Mouse (Mus musculus) urinary bladder, postnatal 14 days (tissue): ENCODE measurements around the gene Gm20388.

Source experiments
- DNase-seq: peaks from one replicate; pipeline ENCODE4 v3.0.0; 2021; ENCODE audit warnings: low spot score

Gene Gm20388

GRCm38 (mm10) chr8:122056113-122056512 is 2145.5 kb downstream of the Gm20388 start:
- DNase-seq: no peak

DNA sequence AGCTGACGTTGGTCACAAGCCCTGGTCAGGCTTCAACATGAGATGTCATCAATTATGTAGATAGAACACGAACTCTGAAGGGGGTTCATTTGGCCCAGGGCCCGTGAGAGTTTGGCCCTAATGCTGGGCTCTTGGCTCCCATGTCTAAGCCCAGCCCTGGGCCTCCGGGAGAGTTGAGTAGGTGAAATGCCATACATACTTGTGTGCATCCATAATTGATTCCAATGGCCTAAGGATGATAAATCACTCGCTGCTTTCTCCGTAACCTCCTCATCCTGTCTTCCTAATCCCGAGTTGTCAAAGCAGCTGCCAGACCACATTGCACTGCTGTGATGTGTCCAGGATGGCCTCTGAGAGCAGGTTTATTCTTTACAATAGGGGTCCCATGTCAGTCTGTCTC is 2146.2 kb downstream of the Gm20388 start:
- DNase-seq: no peak

DNA sequence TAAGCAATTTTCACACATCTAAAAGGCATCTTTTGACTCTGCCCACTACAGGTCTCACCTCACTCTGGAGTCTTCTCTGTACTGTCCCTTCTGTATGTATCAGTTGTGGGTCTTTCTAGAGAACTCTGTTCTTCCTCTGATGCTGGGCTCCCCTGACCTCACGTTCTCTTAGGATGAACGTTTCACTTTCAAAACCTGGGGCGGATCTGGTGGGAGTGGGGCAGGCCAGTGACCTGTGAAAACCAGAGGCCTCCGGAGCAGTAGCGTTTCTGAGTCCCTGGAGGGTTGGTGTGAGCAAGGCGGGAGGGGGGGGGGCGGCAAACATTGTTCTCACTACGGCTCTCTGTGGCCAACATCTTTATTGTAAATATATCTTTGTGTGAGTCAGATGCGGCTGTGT is 2147.9 kb downstream of the Gm20388 start:
- DNase-seq: no peak

DNA sequence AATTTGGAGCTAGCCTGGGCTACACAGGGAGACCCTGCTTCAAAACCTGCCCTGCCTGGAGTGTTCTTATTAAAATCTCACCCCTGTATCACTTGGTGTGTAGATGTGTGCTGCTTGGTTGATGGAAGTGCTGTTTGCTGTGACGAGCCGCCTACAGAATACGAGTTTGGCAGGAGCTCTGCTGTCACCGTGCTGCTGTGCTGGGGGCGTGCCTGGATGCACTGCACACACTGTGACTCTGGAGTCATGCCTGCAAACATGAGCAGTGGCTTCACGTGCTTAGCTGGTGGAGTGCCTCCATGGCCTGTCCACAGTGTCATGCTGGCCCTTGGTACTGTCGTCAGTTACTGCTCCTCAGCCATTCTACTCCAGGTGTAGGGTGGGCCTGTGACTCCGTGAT is 2148.3 kb downstream of the Gm20388 start:
- no peak for DNase-seq

- DNase-seq: no peak
These were observed 2152.0 kb downstream of the Gm20388 start for GRCm38 (mm10) chr8:122062508-122063223.

DNA sequence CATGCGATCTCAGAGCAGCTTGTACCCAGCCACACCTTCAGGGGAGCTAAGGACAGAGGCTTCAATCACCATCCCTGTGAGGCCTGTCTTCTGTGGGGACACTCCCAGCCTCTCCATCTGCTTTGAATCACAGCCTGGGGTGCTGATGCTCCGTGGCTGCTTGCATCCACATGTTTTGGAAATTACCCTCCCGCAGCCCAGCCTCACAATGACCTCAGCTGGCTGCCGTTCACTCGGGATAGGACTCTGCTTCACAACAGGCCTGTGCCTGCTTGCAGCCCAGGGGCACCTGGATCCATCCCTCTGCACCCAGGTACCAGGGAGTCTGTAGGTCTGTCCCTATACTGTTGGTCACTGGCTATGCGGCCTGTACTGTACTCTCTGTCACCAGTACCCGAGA is 2153.7 kb downstream of the Gm20388 start:
- peak; percentile 34 for DNase-seq

DNA sequence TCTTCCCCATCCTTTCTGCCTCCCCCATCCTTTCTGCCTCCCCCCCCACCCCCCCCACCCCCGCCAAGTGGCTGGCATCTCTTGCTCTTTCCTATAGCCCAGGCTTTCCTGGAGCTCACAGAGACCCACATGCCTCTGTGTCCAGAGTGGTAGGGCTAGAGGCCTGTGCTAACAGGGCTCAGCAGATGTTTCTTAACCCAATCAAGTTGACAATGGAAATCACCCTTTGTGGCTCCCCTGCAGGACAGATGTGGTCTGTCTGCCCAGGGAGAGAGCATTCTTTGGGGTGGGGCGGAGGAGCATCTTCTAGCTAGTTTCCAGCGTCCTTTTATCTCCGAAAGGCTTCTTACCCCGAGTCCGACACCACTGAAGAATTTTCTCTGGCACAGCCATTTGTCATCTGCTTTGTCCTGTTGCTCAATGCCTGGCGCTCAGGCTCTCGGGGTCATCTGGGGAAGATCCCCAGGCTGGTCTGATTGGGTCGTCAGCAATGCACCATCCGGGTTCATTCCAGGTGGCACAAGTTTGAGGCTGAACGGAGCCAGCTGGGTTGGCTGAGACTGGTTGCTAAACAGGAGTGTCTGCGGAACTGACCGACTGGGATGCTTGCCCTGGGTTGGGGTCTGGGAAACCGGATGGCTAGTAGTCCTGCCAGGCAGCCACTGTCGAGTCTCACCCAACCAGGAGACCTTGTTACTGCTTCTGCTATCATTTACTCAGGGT is 2157.3 kb downstream of the Gm20388 start:
- DNase-seq: no peak

- DNase-seq: no peak
These were observed 2158.0 kb downstream of the Gm20388 start for GRCm38 (mm10) chr8:122068609-122069008.

DNA sequence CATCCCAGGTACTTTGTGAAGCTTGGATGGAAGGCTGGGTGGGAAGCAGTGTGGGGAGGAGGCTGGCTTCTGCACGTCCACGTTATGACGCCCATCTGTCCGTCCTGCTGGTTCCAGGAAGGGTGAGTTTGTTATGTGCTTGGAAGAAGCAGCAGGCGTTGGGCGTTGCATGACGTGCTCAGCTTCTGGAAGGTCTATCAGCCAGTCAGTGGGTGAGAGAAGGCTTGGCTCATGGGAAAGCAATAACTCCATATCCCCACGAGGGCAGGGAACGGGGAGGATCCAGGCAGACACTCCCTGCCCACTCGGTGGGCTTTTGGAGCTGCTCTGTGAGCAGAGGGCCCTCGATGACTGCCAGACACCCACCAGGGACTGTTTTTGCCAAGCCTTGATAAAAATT is 2158.6 kb downstream of the Gm20388 start:
- no peak for DNase-seq

DNA sequence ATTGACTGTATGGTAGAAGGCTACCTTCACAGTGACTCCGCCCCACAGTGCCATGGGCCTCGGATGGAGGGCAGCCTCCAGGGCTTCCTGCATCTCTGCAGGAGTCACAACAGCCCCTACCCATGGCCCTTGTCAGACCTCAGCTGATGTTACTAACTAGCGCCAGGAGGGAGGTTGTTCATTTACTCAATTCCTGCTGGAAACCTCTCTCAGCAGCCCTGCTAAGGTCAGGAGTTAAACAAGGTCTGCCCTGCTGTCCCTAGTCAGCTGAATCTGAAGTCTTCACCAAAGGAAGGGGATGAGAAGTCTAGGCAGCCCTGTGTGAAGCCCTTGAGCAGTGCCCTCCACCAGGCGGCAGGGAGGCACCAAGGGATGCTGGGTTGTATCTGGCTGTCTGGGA is 2160.6 kb downstream of the Gm20388 start:
- DNase-seq: no peak

DNA sequence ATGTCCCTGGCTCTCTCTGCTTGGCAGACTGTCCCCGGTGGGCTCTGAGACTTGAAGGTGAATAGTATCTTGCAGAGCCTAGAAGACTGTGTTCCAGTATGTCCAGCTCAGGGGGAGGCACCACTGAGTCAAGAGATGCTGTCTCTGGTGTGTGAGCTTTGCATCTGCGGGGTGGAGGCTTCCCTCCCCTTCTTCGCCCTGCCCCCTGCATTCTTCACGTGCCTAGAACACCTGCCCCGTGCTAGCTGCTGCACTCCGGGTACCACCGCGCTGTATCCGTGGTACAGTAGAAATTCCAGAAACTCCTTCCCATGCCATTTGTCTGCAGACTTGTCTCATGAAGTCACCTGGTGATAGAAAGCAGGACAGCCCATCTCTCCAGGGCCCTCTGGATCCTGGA is 2163.3 kb downstream of the Gm20388 start:
- no peak for DNase-seq

DNA sequence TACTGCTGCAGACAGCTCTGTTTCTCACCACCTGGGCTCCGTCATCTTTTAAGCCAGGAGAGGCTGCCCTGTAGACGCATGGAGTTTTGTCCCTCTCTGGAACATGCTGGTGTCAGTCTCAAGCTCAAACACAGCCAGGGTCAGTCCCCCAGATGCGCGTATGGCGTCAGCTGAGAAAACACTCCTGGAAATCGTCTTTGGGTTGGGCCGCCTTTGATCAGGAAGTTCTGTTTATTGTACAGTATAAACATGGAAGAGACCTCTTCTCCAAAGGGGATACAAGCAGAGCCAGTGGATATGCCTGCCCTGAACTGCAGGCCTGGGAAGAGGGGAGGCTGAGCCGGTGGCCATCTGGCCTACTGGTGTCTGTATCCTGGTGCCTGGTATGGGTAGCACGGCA is 2163.8 kb downstream of the Gm20388 start:
- DNase-seq: no peak

DNA sequence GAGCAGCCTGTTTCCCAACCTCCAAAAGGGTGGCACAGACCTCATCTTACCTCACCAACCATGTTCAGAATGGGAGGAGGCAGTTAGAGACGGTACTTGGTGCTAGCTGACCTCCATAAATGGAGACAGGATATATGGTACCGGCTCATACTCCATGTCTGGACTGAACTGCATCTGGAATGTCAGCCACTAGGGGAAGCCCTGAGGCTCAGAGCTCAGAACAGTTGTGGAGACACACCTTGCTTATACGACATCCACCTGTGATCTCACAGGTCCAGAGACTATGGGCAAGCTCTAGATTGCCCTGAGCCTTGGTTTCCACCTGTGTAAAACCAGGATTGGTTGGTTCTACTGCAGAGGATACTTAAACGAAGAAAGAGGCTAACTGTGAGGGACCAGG is 2164.3 kb downstream of the Gm20388 start:
- DNase-seq: no peak

GRCm38 (mm10) chr8:122076183-122076842 is 2165.7 kb downstream of the Gm20388 start:
- no peak for DNase-seq

DNA sequence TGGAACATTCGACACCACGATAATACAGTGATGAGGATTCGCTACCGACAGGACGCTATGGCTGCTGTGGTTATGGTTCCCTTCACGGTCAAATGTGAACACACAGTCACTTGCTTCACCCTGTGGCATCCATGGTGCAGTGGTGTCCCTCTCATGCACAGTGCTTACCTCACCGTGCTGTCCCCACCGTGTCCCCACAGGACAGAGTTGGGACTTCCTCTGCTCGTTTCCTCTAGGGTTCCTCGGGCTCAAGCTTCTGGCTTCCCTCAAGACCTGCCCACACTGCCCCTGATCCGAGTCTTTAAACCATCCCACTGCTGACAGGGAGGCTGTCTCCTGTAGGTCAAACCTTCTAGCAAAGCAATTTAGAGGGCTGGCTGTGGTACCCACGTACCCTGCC is 2167.7 kb downstream of the Gm20388 start:
- no peak for DNase-seq

GRCm38 (mm10) chr8:122079093-122079492 is 2168.5 kb downstream of the Gm20388 start:
- DNase-seq: peak; percentile 53

GRCm38 (mm10) chr8:122080347-122080746 is 2169.7 kb downstream of the Gm20388 start:
- DNase-seq: no peak

DNA sequence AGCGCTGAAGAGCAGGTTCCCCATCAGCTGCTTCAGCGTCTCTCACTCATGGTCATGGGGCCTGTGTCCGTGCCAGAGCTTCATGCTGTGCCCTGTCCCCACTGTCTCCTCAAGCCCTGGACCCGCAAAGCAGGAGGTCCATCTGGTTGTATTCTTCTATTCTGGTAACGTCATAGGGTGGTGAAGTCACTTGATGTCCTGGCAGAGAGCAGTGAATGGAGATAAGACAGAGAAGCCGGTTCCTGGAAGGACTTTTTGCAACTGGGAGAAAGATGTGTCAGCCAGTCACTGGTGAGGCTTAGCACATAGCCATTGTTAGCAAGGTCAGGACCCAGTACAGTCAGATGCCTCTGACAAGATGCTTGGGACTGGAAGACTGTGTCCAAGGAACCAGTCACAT is 2172.8 kb downstream of the Gm20388 start:
- DNase-seq: no peak

DNA sequence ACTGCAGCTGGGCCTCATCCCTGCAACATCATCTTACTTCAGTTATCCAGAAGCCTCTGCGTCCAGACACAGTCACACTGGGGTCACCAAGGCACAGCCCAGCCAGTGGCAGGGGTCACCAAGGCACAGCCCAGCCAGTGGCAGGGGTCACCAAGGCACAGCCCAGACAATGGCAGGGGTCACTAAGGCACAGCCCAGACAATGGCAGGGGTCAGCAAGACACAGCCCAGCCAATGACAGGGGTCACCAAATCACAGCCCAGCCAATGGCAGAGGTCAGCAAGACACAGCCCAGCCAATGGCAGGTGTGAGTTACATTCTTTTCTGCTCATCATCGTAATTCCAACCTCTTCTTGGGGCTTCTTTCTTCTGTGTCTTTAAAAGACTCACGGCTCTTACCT is 2173.5 kb downstream of the Gm20388 start:
- no peak for DNase-seq

- DNase-seq: no peak
These were observed 2174.2 kb downstream of the Gm20388 start for GRCm38 (mm10) chr8:122084726-122085410.

- DNase-seq: no peak
These were observed 2175.4 kb downstream of the Gm20388 start for GRCm38 (mm10) chr8:122086064-122086463.

DNA sequence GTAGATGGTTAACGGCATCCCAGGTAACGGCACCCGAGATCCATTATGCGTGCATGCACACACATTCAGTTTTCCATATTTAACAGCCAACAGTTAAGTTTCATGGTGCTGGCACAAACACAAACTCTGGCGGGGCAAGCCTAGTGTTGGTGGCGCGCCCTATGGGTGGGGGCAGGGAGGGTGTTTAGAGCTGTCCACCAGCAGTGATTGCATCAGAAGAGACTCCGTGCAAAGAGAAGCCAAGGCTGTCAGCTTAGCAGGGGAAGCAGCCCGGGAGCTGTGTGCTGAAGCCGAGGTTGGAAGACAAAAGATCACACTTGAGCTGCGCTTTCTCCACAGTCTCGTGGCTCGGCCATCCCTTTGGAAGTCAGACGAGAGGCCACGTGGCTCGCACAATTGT is 2178.0 kb downstream of the Gm20388 start:
- no peak for DNase-seq
